Mouse (Mus musculus): Measurements from ENCODE around the gene Agtpbp1. TPM values are rescaled to one million over a fixed set of nuclear protein-coding genes. Genes with fewer than 3 reads are reported as not detected.

Gene Agtpbp1
- polyA plus RNA-seq, 1 experiment: 10.1 TPM

DNA sequence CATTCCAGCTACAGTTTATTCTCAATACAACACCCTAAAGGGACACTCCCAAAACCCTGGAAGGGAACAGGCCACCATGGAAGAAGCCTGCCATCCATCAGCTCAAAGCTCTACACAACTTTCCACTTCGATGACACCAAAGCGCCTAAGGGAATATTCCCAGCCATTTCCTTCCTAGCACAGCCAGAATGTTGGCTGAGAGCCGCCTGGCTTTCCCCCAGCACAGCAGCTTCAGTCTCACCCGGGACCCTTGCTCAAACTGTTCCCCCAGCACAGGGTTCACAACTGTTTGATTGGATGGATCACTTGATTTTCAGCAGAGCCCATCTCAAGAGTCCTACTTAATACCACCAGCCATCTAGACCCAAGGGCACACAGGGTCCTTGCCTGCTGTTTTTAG, 37.3 kb downstream of the Agtpbp1 start:
- Histone ChIP-seq H3K79me2 (ENCODE audit: control insufficient read depth, insufficient read depth) (peaks cover 41% of the 10 kb centered on the region), H3ac (ENCODE audit: control insufficient read depth, insufficient read length) (no peak overlapping the region), H3K27me3 (ENCODE audit: control insufficient read depth, insufficient read depth, insufficient read length) (no peaks in the 10 kb centered on the region), H3K4me2 (ENCODE audit: low read depth) (no peak overlapping the region), H3K36me3 (ENCODE audit: control insufficient read depth, insufficient read depth) (no peaks in the 10 kb centered on the region), H3K4me3 (no peak overlapping the region)
- TF ChIP-seq E2F4 (IDR thresholded peaks at IDR 0.05; ENCODE audit: insufficient read depth) (no peak), MYOG (IDR thresholded peaks at IDR 0.05; ENCODE audit: control insufficient read depth in 1 of 3, insufficient read depth in 1 of 3, insufficient read length in 2 of 3, low read depth in 2 of 3) (no peak), USF1 (IDR thresholded peaks at IDR 0.05; ENCODE audit: low read depth) (no peak), POLR2A (IDR thresholded peaks at IDR 0.05; ENCODE audit: insufficient read length, low read depth) (no peak), TCF12 (IDR thresholded peaks at IDR 0.05; ENCODE audit: insufficient read depth, poor library complexity, severe bottlenecking) (no peak), SRF (IDR thresholded peaks at IDR 0.05; ENCODE audit: control insufficient read depth, insufficient read length, low read depth) (no peak), REST (IDR thresholded peaks at IDR 0.05; ENCODE audit: insufficient read depth, insufficient read length) (no peak), CEBPB (IDR thresholded peaks at IDR 0.05; ENCODE audit: insufficient read depth, poor library complexity, severe bottlenecking) (no peak), MYOD1 (IDR thresholded peaks at IDR 0.05; ENCODE audit: control insufficient read depth in 1 of 3, insufficient read length in 2 of 3, low read depth in 2 of 3) (no peak), MAX (IDR thresholded peaks at IDR 0.05; ENCODE audit: low read depth) (no peak), TCF3 (IDR thresholded peaks at IDR 0.05; ENCODE audit: insufficient read length, low read depth) (no peak), POLR2AphosphoS2 (IDR thresholded peaks at IDR 0.05; ENCODE audit: insufficient read length, low read depth) (no peak)

GRCm38 (mm10) chr13:59547091-59547490, 37.9 kb downstream of the Agtpbp1 start:
- Histone ChIP-seq H3K4me3 (no peak overlapping the region), H3K36me3 (ENCODE audit: control insufficient read depth, insufficient read depth) (no peaks in the 10 kb centered on the region), H3K27me3 (ENCODE audit: control insufficient read depth, insufficient read depth, insufficient read length) (no peaks in the 10 kb centered on the region), H3K79me2 (ENCODE audit: control insufficient read depth, insufficient read depth) (peaks cover 47% of the 10 kb centered on the region), H3ac (ENCODE audit: control insufficient read depth, insufficient read length) (no peak overlapping the region), H3K4me2 (ENCODE audit: low read depth) (no peak overlapping the region)
- TF ChIP-seq TCF3 (IDR thresholded peaks at IDR 0.05; ENCODE audit: insufficient read length, low read depth) (no peak), MYOG (IDR thresholded peaks at IDR 0.05; ENCODE audit: control insufficient read depth in 1 of 3, insufficient read depth in 1 of 3, insufficient read length in 2 of 3, low read depth in 2 of 3) (no peak), CEBPB (IDR thresholded peaks at IDR 0.05; ENCODE audit: insufficient read depth, poor library complexity, severe bottlenecking) (no peak), SRF (IDR thresholded peaks at IDR 0.05; ENCODE audit: control insufficient read depth, insufficient read length, low read depth) (no peak), REST (IDR thresholded peaks at IDR 0.05; ENCODE audit: insufficient read depth, insufficient read length) (no peak), MYOD1 (IDR thresholded peaks at IDR 0.05; ENCODE audit: control insufficient read depth in 1 of 3, insufficient read length in 2 of 3, low read depth in 2 of 3) (no peak), POLR2A (IDR thresholded peaks at IDR 0.05; ENCODE audit: insufficient read length, low read depth) (no peak), POLR2AphosphoS2 (IDR thresholded peaks at IDR 0.05; ENCODE audit: insufficient read length, low read depth) (no peak), TCF12 (IDR thresholded peaks at IDR 0.05; ENCODE audit: insufficient read depth, poor library complexity, severe bottlenecking) (no peak), E2F4 (IDR thresholded peaks at IDR 0.05; ENCODE audit: insufficient read depth) (no peak), USF1 (IDR thresholded peaks at IDR 0.05; ENCODE audit: low read depth) (no peak), MAX (IDR thresholded peaks at IDR 0.05; ENCODE audit: low read depth) (no peak)

DNA sequence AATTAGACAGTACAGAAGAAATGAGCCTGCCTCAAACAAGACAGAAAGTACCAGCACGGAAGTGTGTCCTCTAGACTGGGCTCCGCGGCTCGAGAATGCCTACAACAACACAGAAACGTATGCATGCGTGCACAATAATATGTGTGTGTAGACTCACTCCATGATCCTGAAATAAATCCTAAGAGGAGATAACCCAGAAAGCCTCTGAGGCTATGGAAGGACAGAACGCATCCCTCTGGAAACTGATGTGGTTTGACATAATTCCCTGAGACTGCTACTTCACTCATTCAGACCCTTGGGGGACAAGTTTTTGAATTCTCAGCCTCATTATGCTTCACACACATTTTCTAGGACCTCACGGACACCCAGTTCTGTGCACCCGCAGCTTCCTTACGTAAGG, 42.6 kb downstream of the Agtpbp1 start:
- Histone ChIP-seq H3K27me3 (ENCODE audit: control insufficient read depth, insufficient read depth, insufficient read length) (no peaks in the 10 kb centered on the region), H3K4me3 (no peak overlapping the region), H3K79me2 (ENCODE audit: control insufficient read depth, insufficient read depth) (peaks cover 33% of the 10 kb centered on the region), H3K4me2 (ENCODE audit: low read depth) (no peak overlapping the region), H3ac (ENCODE audit: control insufficient read depth, insufficient read length) (no peak overlapping the region), H3K36me3 (ENCODE audit: control insufficient read depth, insufficient read depth) (no peaks in the 10 kb centered on the region)
- TF ChIP-seq MAX (IDR thresholded peaks at IDR 0.05; ENCODE audit: low read depth): no peak

GRCm38 (mm10) chr13:59540030-59540429, 45.0 kb downstream of the Agtpbp1 start:
- Histone ChIP-seq H3K4me2 (ENCODE audit: low read depth) (no peak overlapping the region), H3K27me3 (ENCODE audit: control insufficient read depth, insufficient read depth, insufficient read length) (no peaks in the 10 kb centered on the region), H3ac (ENCODE audit: control insufficient read depth, insufficient read length) (no peak overlapping the region), H3K4me3 (no peak overlapping the region), H3K36me3 (ENCODE audit: control insufficient read depth, insufficient read depth) (no peaks in the 10 kb centered on the region), H3K79me2 (ENCODE audit: control insufficient read depth, insufficient read depth) (peaks cover 33% of the 10 kb centered on the region)
- no peak for TF ChIP-seq POLR2AphosphoS2 (IDR thresholded peaks at IDR 0.05; ENCODE audit: insufficient read length, low read depth)
- TF ChIP-seq POLR2A (IDR thresholded peaks at IDR 0.05; ENCODE audit: insufficient read length, low read depth): no peak
- no peak for TF ChIP-seq TCF12 (IDR thresholded peaks at IDR 0.05; ENCODE audit: insufficient read depth, poor library complexity, severe bottlenecking)
- no peak for TF ChIP-seq SRF (IDR thresholded peaks at IDR 0.05; ENCODE audit: control insufficient read depth, insufficient read length, low read depth)
- TF ChIP-seq MYOG (IDR thresholded peaks at IDR 0.05; ENCODE audit: control insufficient read depth in 1 of 3, insufficient read depth in 1 of 3, insufficient read length in 2 of 3, low read depth in 2 of 3): no peak
- no peak for TF ChIP-seq E2F4 (IDR thresholded peaks at IDR 0.05; ENCODE audit: insufficient read depth)
- TF ChIP-seq TCF3 (IDR thresholded peaks at IDR 0.05; ENCODE audit: insufficient read length, low read depth): no peak
- TF ChIP-seq MAX (IDR thresholded peaks at IDR 0.05; ENCODE audit: low read depth): no peak
- no peak for TF ChIP-seq MYOD1 (IDR thresholded peaks at IDR 0.05; ENCODE audit: control insufficient read depth in 1 of 3, insufficient read length in 2 of 3, low read depth in 2 of 3)
- TF ChIP-seq CEBPB (IDR thresholded peaks at IDR 0.05; ENCODE audit: insufficient read depth, poor library complexity, severe bottlenecking): no peak
- no peak for TF ChIP-seq REST (IDR thresholded peaks at IDR 0.05; ENCODE audit: insufficient read depth, insufficient read length)
- no peak for TF ChIP-seq USF1 (IDR thresholded peaks at IDR 0.05; ENCODE audit: low read depth)

DNA sequence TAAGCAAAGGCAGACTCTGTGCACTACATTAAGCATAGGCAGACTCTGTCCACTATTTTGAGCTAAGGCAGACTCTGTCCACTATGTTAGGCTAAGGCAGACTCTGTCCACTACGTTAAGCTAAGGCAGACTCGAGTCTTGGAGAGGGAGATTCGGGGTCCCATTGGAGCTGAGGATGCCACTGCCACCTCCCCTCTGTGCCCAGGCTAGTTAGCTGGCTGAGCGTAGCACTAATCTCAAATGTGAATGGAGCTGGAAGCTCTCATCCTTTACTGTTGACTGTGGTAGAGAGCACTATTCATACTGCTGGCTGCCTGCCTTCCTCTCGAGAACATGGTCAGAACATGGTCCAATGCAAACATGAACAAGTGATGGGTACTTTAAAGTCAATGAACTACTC, 46.4 kb downstream of the Agtpbp1 start:
- Histone ChIP-seq H3K36me3 (ENCODE audit: control insufficient read depth, insufficient read depth) (no peaks in the 10 kb centered on the region), H3ac (ENCODE audit: control insufficient read depth, insufficient read length) (no peak overlapping the region), H3K79me2 (ENCODE audit: control insufficient read depth, insufficient read depth) (peaks cover 23% of the 10 kb centered on the region), H3K27me3 (ENCODE audit: control insufficient read depth, insufficient read depth, insufficient read length) (no peaks in the 10 kb centered on the region), H3K4me3 (no peak overlapping the region), H3K4me2 (ENCODE audit: low read depth) (no peak overlapping the region)
- TF ChIP-seq POLR2AphosphoS2 (IDR thresholded peaks at IDR 0.05; ENCODE audit: insufficient read length, low read depth): no peak
